Comparison of ENCODE assay signal across 15 mouse cellular contexts in genomic region chr11:4757789-4758158, GRCm38 (mm10). TPM values are rescaled to one million over a fixed set of nuclear protein-coding genes. Genes with fewer than 3 reads are reported as not detected.
"Had no signal": no experiment of that assay in that cellular context is flagged by ENCODE, and none has a peak within 500 bp of the region (broad histone marks: within the 10 kb centered on the region; RNA-seq: fewer than 3 reads in every experiment).

No protein-coding gene starts in this region.

- H3K27me3 ChIP-seq: midbrain, embryonic 13.5 days had no signal

- H3K9me3 ChIP-seq: intestine, embryonic 15.5 days; lung, embryonic 15.5 days; midbrain, embryonic 13.5 days had no signal

- H3K4me3 ChIP-seq: intestine, embryonic 15.5 days; layer of hippocampus, adult 2 months; limb, embryonic 13.5 days; liver, embryonic 12.5 days; lung, embryonic 15.5 days; megakaryocyte, embryonic 14.5 days; midbrain, embryonic 13.5 days had no signal

- H3K36me3 ChIP-seq: intestine, embryonic 15.5 days; limb, embryonic 13.5 days; liver, embryonic 12.5 days; lung, embryonic 15.5 days; midbrain, embryonic 13.5 days had no signal

- ATAC-seq: intestine, embryonic 15.5 days; liver, embryonic 12.5 days; midbrain, embryonic 13.5 days had no signal

- DNase-seq: kidney, adult 18-20 months; kidney, postnatal 25 days; lung, postnatal 14 days; right cerebral cortex, adult 18-20 months; right cerebral cortex, postnatal 25 days; thymus, postnatal 36 days had no signal

- H3K27ac ChIP-seq: intestine, embryonic 15.5 days; layer of hippocampus, adult 2 months; limb, embryonic 13.5 days; liver, embryonic 12.5 days; lung, embryonic 15.5 days; macrophage; midbrain, embryonic 13.5 days had no signal

- H3K9ac ChIP-seq: intestine, embryonic 15.5 days; limb, embryonic 13.5 days; liver, embryonic 12.5 days; lung, embryonic 15.5 days; midbrain, embryonic 13.5 days had no signal

- H3K4me2 ChIP-seq: intestine, embryonic 15.5 days; limb, embryonic 13.5 days; liver, embryonic 12.5 days; lung, embryonic 15.5 days; midbrain, embryonic 13.5 days had no signal

- H3K4me1 ChIP-seq: limb, embryonic 13.5 days; liver, embryonic 12.5 days had no signal

RNA-seq across cellular contexts. Expression of gene Cabp7, which starts 11.2 kb away (rescaled TPM):
- polyA plus RNA-seq: lung, embryonic 15.5 days; small intestine, adult 2 months had no signal
